Mouse (Mus musculus): ENCODE results near the gene Fgb. TPM values are rescaled to one million over a fixed set of nuclear protein-coding genes. Genes with fewer than 3 reads are reported as not detected.

The Fgb gene
- total RNA-seq, 1 experiment: not detected

DNA sequence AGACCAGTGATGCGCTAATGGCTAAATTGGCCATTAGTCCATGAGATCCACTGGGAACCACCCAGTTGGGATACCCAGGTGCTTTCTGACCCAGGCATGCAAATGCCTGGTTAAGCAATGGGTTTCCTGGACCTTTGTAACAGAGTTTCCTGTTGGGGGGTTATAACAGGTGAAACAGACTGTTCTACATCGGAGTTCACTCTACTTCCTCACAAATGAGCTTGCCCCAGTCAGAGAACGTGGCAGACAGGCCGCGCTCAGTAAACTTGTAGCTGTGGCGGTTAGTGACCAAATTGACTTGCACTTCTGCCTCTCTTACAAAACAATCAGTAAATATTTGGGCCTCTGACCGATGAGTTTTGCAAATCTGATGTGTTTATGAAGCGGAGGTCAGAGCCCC is 46.6 kb downstream of the Fgb start:
- in situ Hi-C loops (cut with MboI; ENCODE audit: low sequenced_read_pairs in 2 of 2, unreplicated experiment in 2 of 2): no loop called here
- no peak overlapping the region for H3K27ac ChIP-seq (ENCODE audit: insufficient read depth, low read depth, low read length, poor library complexity, severe bottlenecking)
- H3K36me3 ChIP-seq (ENCODE audit: control insufficient read depth, insufficient read depth, low read length, poor library complexity, severe bottlenecking): no peaks in the 10 kb centered on the region
- no peaks in the 10 kb centered on the region for H3K9me3 ChIP-seq (ENCODE audit: control insufficient read depth, insufficient read depth, low read depth, low read length)
- no peaks in the 10 kb centered on the region for H3K4me1 ChIP-seq (ENCODE audit: control insufficient read depth in 2 of 2, insufficient read depth in 2 of 2, low read length in 2 of 2, poor library complexity in 1 of 2)
- no peak for DNase-seq (ENCODE audit: low read depth, low spot score)
- no peak overlapping the region for H3K4me3 ChIP-seq (ENCODE audit: insufficient read depth in 1 of 2, low read depth in 1 of 2, low read length in 2 of 2, poor library complexity in 1 of 2, severe bottlenecking in 1 of 2)
- TF ChIP-seq CHD2 (IDR thresholded peaks at IDR 0.05; ENCODE audit: low read depth, low read length) (no peak), ZNF384 (IDR thresholded peaks at IDR 0.05; ENCODE audit: low read depth, low read length) (no peak)
- no peak overlapping the region for H3K9ac ChIP-seq (ENCODE audit: insufficient read depth, low read depth, low read length, poor library complexity, severe bottlenecking)

DNA sequence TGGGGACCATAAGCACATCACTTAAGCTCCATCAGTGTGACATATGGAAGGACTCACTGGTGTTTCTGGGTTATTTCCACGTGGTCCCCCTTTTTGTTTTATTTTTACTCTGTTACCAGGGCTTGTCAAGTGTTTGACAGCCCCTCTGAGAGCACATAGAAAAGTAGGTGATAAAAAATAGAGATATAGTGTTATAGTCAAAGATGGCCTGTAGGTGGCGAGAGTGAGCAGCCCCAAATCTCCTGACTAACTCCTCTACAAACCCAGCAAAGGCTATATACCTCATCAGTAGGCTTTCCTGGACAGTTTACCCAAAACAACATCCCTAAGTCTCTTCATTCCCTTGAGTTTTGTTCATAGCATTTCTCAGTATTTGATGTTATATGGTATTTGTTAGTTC is 47.5 kb downstream of the Fgb start:
- Histone ChIP-seq H3K4me3 (ENCODE audit: insufficient read depth in 1 of 2, low read depth in 1 of 2, low read length in 2 of 2, poor library complexity in 1 of 2, severe bottlenecking in 1 of 2) (no peak overlapping the region), H3K36me3 (ENCODE audit: control insufficient read depth, insufficient read depth, low read length, poor library complexity, severe bottlenecking) (no peaks in the 10 kb centered on the region), H3K4me1 (ENCODE audit: control insufficient read depth in 2 of 2, insufficient read depth in 2 of 2, low read length in 2 of 2, poor library complexity in 1 of 2) (no peaks in the 10 kb centered on the region), H3K27ac (ENCODE audit: insufficient read depth, low read depth, low read length, poor library complexity, severe bottlenecking) (no peak overlapping the region), H3K9ac (ENCODE audit: insufficient read depth, low read depth, low read length, poor library complexity, severe bottlenecking) (no peak overlapping the region), H3K9me3 (ENCODE audit: control insufficient read depth, insufficient read depth, low read depth, low read length) (no peaks in the 10 kb centered on the region)
- DNase-seq (ENCODE audit: low read depth, low spot score): peak; percentile 45
- no peak for TF ChIP-seq ZNF384 (IDR thresholded peaks at IDR 0.05; ENCODE audit: low read depth, low read length)
- no peak for TF ChIP-seq MAFK (IDR thresholded peaks at IDR 0.05; ENCODE audit: insufficient read depth, low read depth, low read length)
- no peak for TF ChIP-seq CHD2 (IDR thresholded peaks at IDR 0.05; ENCODE audit: low read depth, low read length)
- TF ChIP-seq ZC3H11A (IDR thresholded peaks at IDR 0.05; ENCODE audit: borderline replicate concordance, low read depth, low read length): no peak
- TF ChIP-seq HCFC1 (IDR thresholded peaks at IDR 0.05; ENCODE audit: borderline replicate concordance, insufficient read depth, low read length): no peak
- in situ Hi-C loops (cut with MboI; ENCODE audit: low sequenced_read_pairs in 2 of 2, unreplicated experiment in 2 of 2): no loop called here

DNA sequence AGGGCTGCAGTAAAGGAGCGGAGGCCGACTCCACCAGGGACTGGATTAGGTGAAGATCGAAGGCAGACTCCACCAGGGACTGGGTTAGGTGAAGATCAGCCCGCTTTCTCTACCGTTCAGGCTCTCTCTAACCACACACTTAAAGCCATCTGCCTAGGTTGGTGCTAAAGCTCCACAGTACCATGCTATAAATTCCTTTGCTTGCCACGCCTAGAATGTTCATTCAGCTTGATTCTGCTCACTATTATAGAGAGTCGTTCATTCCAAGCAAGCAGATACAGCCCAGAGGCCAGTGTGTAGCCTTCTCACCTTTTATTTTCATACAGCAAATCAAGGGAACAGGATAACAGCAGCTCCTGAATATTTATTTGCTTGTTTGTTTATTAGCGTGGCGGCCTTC is 49.7 kb downstream of the Fgb start:
- H3K4me3 ChIP-seq (ENCODE audit: insufficient read depth in 1 of 2, low read depth in 1 of 2, low read length in 2 of 2, poor library complexity in 1 of 2, severe bottlenecking in 1 of 2): no peak overlapping the region
- no peak for DNase-seq (ENCODE audit: low read depth, low spot score)
- no peaks in the 10 kb centered on the region for H3K36me3 ChIP-seq (ENCODE audit: control insufficient read depth, insufficient read depth, low read length, poor library complexity, severe bottlenecking)
- in situ Hi-C loops (cut with MboI; ENCODE audit: low sequenced_read_pairs in 2 of 2, unreplicated experiment in 2 of 2): no loop called here
- peaks cover 0 to 3% of the 10 kb centered on the region in 2 experiments; a peak in 1 of 4 replicates for H3K4me1 ChIP-seq (ENCODE audit: control insufficient read depth in 2 of 2, insufficient read depth in 2 of 2, low read length in 2 of 2, poor library complexity in 1 of 2)
- no peak overlapping the region for H3K27ac ChIP-seq (ENCODE audit: insufficient read depth, low read depth, low read length, poor library complexity, severe bottlenecking)
- no peaks in the 10 kb centered on the region for H3K9me3 ChIP-seq (ENCODE audit: control insufficient read depth, insufficient read depth, low read depth, low read length)
- H3K9ac ChIP-seq (ENCODE audit: insufficient read depth, low read depth, low read length, poor library complexity, severe bottlenecking): no peak overlapping the region
- TF ChIP-seq HCFC1 (IDR thresholded peaks at IDR 0.05; ENCODE audit: borderline replicate concordance, insufficient read depth, low read length) (no peak), MAFK (IDR thresholded peaks at IDR 0.05; ENCODE audit: insufficient read depth, low read depth, low read length) (no peak)

DNA sequence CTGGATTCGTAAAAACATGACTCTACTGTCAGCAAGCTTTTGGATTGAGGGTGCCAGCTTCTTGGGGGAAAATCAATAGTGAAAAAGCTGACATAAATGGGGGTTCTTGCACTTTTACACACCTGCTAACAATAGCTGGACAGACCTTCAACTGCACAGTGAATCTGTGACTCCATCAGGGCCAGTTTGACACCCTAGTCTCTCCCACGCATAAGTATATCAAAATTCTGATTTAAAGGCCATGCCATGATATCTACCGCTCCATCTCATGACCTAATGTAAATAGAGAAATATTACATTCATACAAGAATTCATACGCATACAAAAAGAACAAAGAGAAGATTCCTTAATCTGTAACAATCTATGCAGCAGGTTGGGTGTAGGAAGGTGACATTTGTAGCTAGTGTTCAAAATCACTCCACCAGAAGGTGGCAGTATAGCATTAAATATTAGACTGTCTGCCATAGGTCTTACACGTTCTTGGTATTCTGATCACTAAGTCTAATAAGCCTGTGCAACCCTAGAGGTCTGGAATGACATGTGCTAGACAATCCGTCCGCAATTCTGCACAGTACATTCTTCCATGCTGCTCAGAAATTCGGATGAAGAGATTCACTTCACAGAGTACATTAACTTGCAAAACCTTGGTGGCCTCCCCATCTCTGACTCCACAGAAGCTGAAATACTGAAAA is 50.7 kb downstream of the Fgb start:
- Histone ChIP-seq H3K36me3 (ENCODE audit: control insufficient read depth, insufficient read depth, low read length, poor library complexity, severe bottlenecking) (no peaks in the 10 kb centered on the region), H3K27ac (ENCODE audit: insufficient read depth, low read depth, low read length, poor library complexity, severe bottlenecking) (no peak overlapping the region), H3K4me3 (ENCODE audit: insufficient read depth in 1 of 2, low read depth in 1 of 2, low read length in 2 of 2, poor library complexity in 1 of 2, severe bottlenecking in 1 of 2) (no peak overlapping the region), H3K9ac (ENCODE audit: insufficient read depth, low read depth, low read length, poor library complexity, severe bottlenecking) (no peak overlapping the region), H3K9me3 (ENCODE audit: control insufficient read depth, insufficient read depth, low read depth, low read length) (no peaks in the 10 kb centered on the region), H3K4me1 (ENCODE audit: control insufficient read depth in 2 of 2, insufficient read depth in 2 of 2, low read length in 2 of 2, poor library complexity in 1 of 2) (peaks cover 1 to 4% of the 10 kb centered on the region in 2 experiments; a peak in 2 of 4 replicates)
- in situ Hi-C loops (cut with MboI; ENCODE audit: low sequenced_read_pairs in 2 of 2, unreplicated experiment in 2 of 2): no loop called here
- no peak for DNase-seq (ENCODE audit: low read depth, low spot score)
- no peak for TF ChIP-seq ZNF384 (IDR thresholded peaks at IDR 0.05; ENCODE audit: low read depth, low read length)
- TF ChIP-seq ZC3H11A (IDR thresholded peaks at IDR 0.05; ENCODE audit: borderline replicate concordance, low read depth, low read length): peak; percentile 4; the same call in 1 of the 2 replicates

DNA sequence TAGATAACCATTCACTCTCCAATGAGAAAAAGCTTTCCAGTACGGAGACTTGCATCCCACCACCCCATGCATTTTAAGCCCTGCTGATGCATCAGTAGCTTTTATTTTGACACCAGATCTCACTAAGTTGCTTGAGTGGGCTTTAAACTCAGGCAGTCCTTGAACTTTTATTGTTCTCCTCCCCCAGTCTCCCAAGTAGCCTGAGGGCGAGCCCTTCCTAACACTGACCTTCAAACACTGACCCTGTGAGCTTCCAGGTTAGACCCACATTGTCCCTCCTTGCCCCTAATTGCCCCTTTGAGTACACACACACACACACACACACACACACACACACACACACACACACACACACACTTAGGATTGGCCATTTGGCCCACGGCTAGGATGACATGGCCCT is 53.0 kb downstream of the Fgb start:
- Histone ChIP-seq H3K4me1 (ENCODE audit: control insufficient read depth in 2 of 2, insufficient read depth in 2 of 2, low read length in 2 of 2, poor library complexity in 1 of 2) (peaks cover 1 to 4% of the 10 kb centered on the region in 2 experiments; a peak in 2 of 4 replicates), H3K9ac (ENCODE audit: insufficient read depth, low read depth, low read length, poor library complexity, severe bottlenecking) (no peak overlapping the region), H3K36me3 (ENCODE audit: control insufficient read depth, insufficient read depth, low read length, poor library complexity, severe bottlenecking) (no peaks in the 10 kb centered on the region), H3K27ac (ENCODE audit: insufficient read depth, low read depth, low read length, poor library complexity, severe bottlenecking) (no peak overlapping the region), H3K9me3 (ENCODE audit: control insufficient read depth, insufficient read depth, low read depth, low read length) (no peaks in the 10 kb centered on the region), H3K4me3 (ENCODE audit: insufficient read depth in 1 of 2, low read depth in 1 of 2, low read length in 2 of 2, poor library complexity in 1 of 2, severe bottlenecking in 1 of 2) (no peak overlapping the region)
- no peak for DNase-seq (ENCODE audit: low read depth, low spot score)
- no peak for TF ChIP-seq CHD2 (IDR thresholded peaks at IDR 0.05; ENCODE audit: low read depth, low read length)
- in situ Hi-C loops (cut with MboI; ENCODE audit: low sequenced_read_pairs in 2 of 2, unreplicated experiment in 2 of 2): no loop called here
